Mouse (Mus musculus): ENCODE measurements around the gene Nanos3. TPM values are rescaled to one million over a fixed set of nuclear protein-coding genes. Genes with fewer than 3 reads are reported as not detected.

Gene Nanos3
- polyA plus RNA-seq, 1 experiment from 2014 or later, result 9.4 TPM

GRCm38 (mm10) chr8:84203975-84204772 lies 19.2 kb upstream of the Nanos3 start:
- H3K4me1 ChIP-seq (ENCODE audit: control insufficient read depth, insufficient read depth, low read length), result peaks cover 26% of the 10 kb centered on the region
- WGBS, result 61% methylated on average over 13 of the region's 13 CpGs
- H3K4me3 ChIP-seq (replicated peaks; ENCODE audit: low read depth, low read length), result peak overlapping the region; percentile 25
- H3K9me3 ChIP-seq (ENCODE audit: control insufficient read depth, low read length), result no peaks in the 10 kb centered on the region
- H3K36me3 ChIP-seq (ENCODE audit: control insufficient read depth, insufficient read depth, low read length), result no peaks in the 10 kb centered on the region
- DNase-seq, result no peak
- H3K9ac ChIP-seq (replicated peaks; ENCODE audit: low read length), result peak overlapping the region; percentile 17; the same call in 1 of the 2 replicates
- peak overlapping the region; percentile 56 for H3K4me2 ChIP-seq (ENCODE audit: low read length)
- 0 out of 2 replicates have a peak overlapping the region, but pooled peaks have one; percentile 58 for H3K27ac ChIP-seq (replicated peaks; ENCODE audit: low read depth, low read length)
- no peak for ATAC-seq (ENCODE audit: low FRiP score, low TSS enrichment)
- H3K27me3 ChIP-seq (ENCODE audit: control insufficient read depth, insufficient read depth, low read length), result no peaks in the 10 kb centered on the region; the same call in 1 of the 2 replicates

- Histone ChIP-seq H3K27ac (replicated peaks; ENCODE audit: low read depth, low read length) (peak overlapping the region; percentile 58; the same call in 1 of the 2 replicates), H3K4me3 (replicated peaks; ENCODE audit: low read depth, low read length) (peak overlapping the region; percentile 25), H3K9me3 (ENCODE audit: control insufficient read depth, low read length) (no peaks in the 10 kb centered on the region), H3K27me3 (ENCODE audit: control insufficient read depth, insufficient read depth, low read length) (no peaks in the 10 kb centered on the region; the same call in 1 of the 2 replicates), H3K4me1 (ENCODE audit: control insufficient read depth, insufficient read depth, low read length) (peaks cover 31% of the 10 kb centered on the region), H3K4me2 (ENCODE audit: low read length) (peak overlapping the region; percentile 56), H3K36me3 (ENCODE audit: control insufficient read depth, insufficient read depth, low read length) (no peaks in the 10 kb centered on the region), H3K9ac (replicated peaks; ENCODE audit: low read length) (peak overlapping the region; percentile 17; the same call in 1 of the 2 replicates)
- WGBS, result 12% methylated on average over 34 of the region's 34 CpGs
- DNase-seq (peak; percentile 72), ATAC-seq (ENCODE audit: low FRiP score, low TSS enrichment) (peak; percentile 22; the same call in 1 of the 2 replicates)
Measured at GRCm38 (mm10) chr8:84202938-84203917, 18.2 kb upstream of the Nanos3 start.

GRCm38 (mm10) chr8:84202466-84202865 lies 17.4 kb upstream of the Nanos3 start:
- Histone ChIP-seq H3K4me3 (replicated peaks; ENCODE audit: low read depth, low read length) (no peak overlapping the region), H3K27me3 (ENCODE audit: control insufficient read depth, insufficient read depth, low read length) (no peaks in the 10 kb centered on the region; the same call in 1 of the 2 replicates), H3K27ac (replicated peaks; ENCODE audit: low read depth, low read length) (no peak overlapping the region), H3K4me2 (ENCODE audit: low read length) (no peak overlapping the region), H3K9me3 (ENCODE audit: control insufficient read depth, low read length) (no peaks in the 10 kb centered on the region), H3K4me1 (ENCODE audit: control insufficient read depth, insufficient read depth, low read length) (peaks cover 38% of the 10 kb centered on the region), H3K36me3 (ENCODE audit: control insufficient read depth, insufficient read depth, low read length) (no peaks in the 10 kb centered on the region), H3K9ac (replicated peaks; ENCODE audit: low read length) (no peak overlapping the region)
- WGBS, result 91% methylated on average over 9 of the region's 9 CpGs
- DNase-seq, result no peak
- ATAC-seq (ENCODE audit: low FRiP score, low TSS enrichment), result no peak

GRCm38 (mm10) chr8:84201545-84202245 lies 16.7 kb upstream of the Nanos3 start:
- peak overlapping the region; percentile 66 for H3K4me2 ChIP-seq (ENCODE audit: low read length)
- H3K27me3 ChIP-seq (ENCODE audit: control insufficient read depth, insufficient read depth, low read length), result no peaks in the 10 kb centered on the region; the same call in 1 of the 2 replicates
- no peak overlapping the region for H3K27ac ChIP-seq (replicated peaks; ENCODE audit: low read depth, low read length)
- no peaks in the 10 kb centered on the region for H3K9me3 ChIP-seq (ENCODE audit: control insufficient read depth, low read length)
- no peaks in the 10 kb centered on the region for H3K36me3 ChIP-seq (ENCODE audit: control insufficient read depth, insufficient read depth, low read length)
- DNase-seq (no peak), ATAC-seq (ENCODE audit: low FRiP score, low TSS enrichment) (no peak)
- H3K9ac ChIP-seq (replicated peaks; ENCODE audit: low read length), result 0 out of 2 replicates have a peak overlapping the region, but pooled peaks have one; percentile 57
- H3K4me3 ChIP-seq (replicated peaks; ENCODE audit: low read depth, low read length), result peak overlapping the region; percentile 30
- H3K4me1 ChIP-seq (ENCODE audit: control insufficient read depth, insufficient read depth, low read length), result peaks cover 42% of the 10 kb centered on the region
- WGBS, result 70% methylated on average over 15 of the region's 15 CpGs

GRCm38 (mm10) chr8:84200652-84201544 lies 15.9 kb upstream of the Nanos3 start:
- H3K27ac ChIP-seq (replicated peaks; ENCODE audit: low read depth, low read length), result peak overlapping the region; percentile 45; the same call in 1 of the 2 replicates
- H3K9ac ChIP-seq (replicated peaks; ENCODE audit: low read length), result peak overlapping the region; percentile 57; the same call in 1 of the 2 replicates
- H3K36me3 ChIP-seq (ENCODE audit: control insufficient read depth, insufficient read depth, low read length), result no peaks in the 10 kb centered on the region
- H3K4me1 ChIP-seq (ENCODE audit: control insufficient read depth, insufficient read depth, low read length), result peaks cover 42% of the 10 kb centered on the region
- peak overlapping the region; percentile 66 for H3K4me2 ChIP-seq (ENCODE audit: low read length)
- DNase-seq (peak; percentile 65), ATAC-seq (ENCODE audit: low FRiP score, low TSS enrichment) (no peak)
- WGBS, result 6% methylated on average over 69 of the region's 70 CpGs
- H3K4me3 ChIP-seq (replicated peaks; ENCODE audit: low read depth, low read length), result peak overlapping the region; percentile 30
- no peaks in the 10 kb centered on the region; the same call in 1 of the 2 replicates for H3K27me3 ChIP-seq (ENCODE audit: control insufficient read depth, insufficient read depth, low read length)
- no peaks in the 10 kb centered on the region for H3K9me3 ChIP-seq (ENCODE audit: control insufficient read depth, low read length)

- H3K27me3 ChIP-seq (ENCODE audit: control insufficient read depth, insufficient read depth, low read length), result no peaks in the 10 kb centered on the region; the same call in 1 of the 2 replicates
- H3K4me2 ChIP-seq (ENCODE audit: low read length), result peak overlapping the region; percentile 66
- no peaks in the 10 kb centered on the region for H3K36me3 ChIP-seq (ENCODE audit: control insufficient read depth, insufficient read depth, low read length)
- no peak for ATAC-seq (ENCODE audit: low FRiP score, low TSS enrichment)
- H3K9me3 ChIP-seq (ENCODE audit: control insufficient read depth, low read length), result no peaks in the 10 kb centered on the region
- 22% methylated on average over 8 of the region's 8 CpGs for WGBS
- DNase-seq, result peak; percentile 46
- 0 out of 2 replicates have a peak overlapping the region, but pooled peaks have one; percentile 42 for H3K27ac ChIP-seq (replicated peaks; ENCODE audit: low read depth, low read length)
- H3K4me3 ChIP-seq (replicated peaks; ENCODE audit: low read depth, low read length), result no peak overlapping the region
- peak overlapping the region; percentile 57; the same call in 1 of the 2 replicates for H3K9ac ChIP-seq (replicated peaks; ENCODE audit: low read length)
- peaks cover 42% of the 10 kb centered on the region for H3K4me1 ChIP-seq (ENCODE audit: control insufficient read depth, insufficient read depth, low read length)
Measured at GRCm38 (mm10) chr8:84200126-84200555, 15.1 kb upstream of the Nanos3 start.

- ATAC-seq (ENCODE audit: low FRiP score, low TSS enrichment), result no peak
- Histone ChIP-seq H3K27me3 (ENCODE audit: control insufficient read depth, insufficient read depth, low read length) (no peaks in the 10 kb centered on the region; the same call in 1 of the 2 replicates), H3K4me1 (ENCODE audit: control insufficient read depth, insufficient read depth, low read length) (peaks cover 42% of the 10 kb centered on the region), H3K9ac (replicated peaks; ENCODE audit: low read length) (no peak overlapping the region), H3K27ac (replicated peaks; ENCODE audit: low read depth, low read length) (0 out of 2 replicates have a peak overlapping the region, but pooled peaks have one; percentile 42), H3K9me3 (ENCODE audit: control insufficient read depth, low read length) (no peaks in the 10 kb centered on the region), H3K4me2 (ENCODE audit: low read length) (no peak overlapping the region; the same call in 1 of the 2 replicates), H3K36me3 (ENCODE audit: control insufficient read depth, insufficient read depth, low read length) (no peaks in the 10 kb centered on the region), H3K4me3 (replicated peaks; ENCODE audit: low read depth, low read length) (no peak overlapping the region)
- no peak for DNase-seq
- 54% methylated on average over 11 of the region's 11 CpGs for WGBS
Measured at GRCm38 (mm10) chr8:84199348-84200125, 14.5 kb upstream of the Nanos3 start.

Data from midbrain, embryonic 14.5 days (tissue).